Mouse (Mus musculus): Measurements from ENCODE around the gene Zzef1.

- TF ChIP-seq EP300 (IDR thresholded peaks at IDR 0.05; ENCODE audit: low read depth) (no peak), CTCF (IDR thresholded peaks at IDR 0.05; ENCODE audit: low read depth) (no peak)
These were observed 10.5 kb downstream of the Zzef1 start for GRCm38 (mm10) chr11:72806556-72806955.

Measured in liver, embryonic 14.5 days (tissue).